Mouse (Mus musculus) colon, adult 2 months (tissue): ENCODE data around the gene Usp12. TPM values are rescaled to one million over a fixed set of nuclear protein-coding genes. Genes with fewer than 3 reads are reported as not detected.

Experiments
- polyA plus RNA-seq: library from polyadenylated mRNA; depleted of rRNA; stranded (reverse); fragments of >200 nt; gene quantifications from 2 replicates; pipeline ENCODE4 v1.2.3, GENCODE M21; 2012; rRNA removed

Gene Usp12
- 14.6 and 15.0 TPM in 2 replicates for polyA plus RNA-seq

DNA sequence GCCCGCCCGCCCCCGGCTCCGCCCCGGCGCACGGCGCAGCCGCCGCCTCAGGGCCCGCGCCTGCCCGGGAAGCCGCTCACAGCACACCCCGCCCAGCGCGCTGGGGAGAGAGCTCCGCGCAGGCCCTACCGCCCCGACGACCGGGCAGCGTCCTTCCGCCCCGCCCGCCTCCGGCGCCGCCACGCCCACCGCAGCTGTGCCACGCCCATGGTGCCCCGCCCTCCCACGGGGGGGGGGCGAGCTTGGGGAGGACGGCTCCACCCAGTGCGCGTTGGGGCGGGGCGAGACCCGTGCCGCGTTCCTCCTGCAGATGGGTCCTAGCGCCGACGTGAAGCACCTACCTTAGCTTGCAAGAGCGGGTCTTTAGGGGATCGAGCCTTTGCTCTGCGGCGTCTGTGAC, at the start of gene Usp12:
Gene Usp12, minus strand, starts transcription at position 154 of the 400 bp plus-strand sequence.

DNA sequence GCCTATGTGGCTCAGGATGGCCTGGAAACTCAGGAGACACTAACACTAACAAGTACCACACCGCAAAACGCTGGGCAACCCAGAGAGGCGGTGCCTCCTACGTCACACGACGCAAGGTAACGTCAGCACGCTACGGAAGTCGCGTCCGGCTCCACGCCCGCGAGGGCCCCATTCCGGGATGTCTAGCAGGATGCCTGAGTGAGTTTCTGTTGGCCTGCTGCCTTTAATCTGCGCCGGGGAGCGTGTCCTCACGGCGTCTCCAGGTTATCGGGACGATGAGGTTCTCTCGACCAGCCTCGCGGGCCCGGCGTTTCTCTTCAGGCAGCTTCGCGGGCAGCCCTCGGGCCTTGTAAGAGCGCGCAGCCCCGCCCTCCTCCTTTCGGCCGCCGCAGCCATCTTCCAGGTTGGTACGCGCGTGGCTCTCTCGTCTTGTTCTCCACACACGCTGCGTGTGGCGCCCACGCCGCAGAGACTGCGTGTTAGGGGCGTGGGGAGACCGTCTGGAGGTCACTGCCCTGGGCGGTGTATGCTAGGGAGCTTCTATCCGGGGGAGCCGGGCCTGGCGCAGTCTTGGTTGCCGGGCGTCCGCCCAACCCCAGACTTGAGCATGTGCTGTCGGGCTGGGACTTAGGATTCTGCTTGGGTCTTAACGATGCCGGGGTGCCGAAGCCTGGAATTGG, 38.1 kb upstream of the Usp12 start, which contains the start of gene Rpl21:
Gene Rpl21, plus strand, starts transcription at position 122 of the 680 bp plus-strand sequence.

Other genes with a start within 250 kb of the Usp12 start
- not detected in 2 replicates for gene Gm3415, start 238.9 kb downstream of the Usp12 start, polyA plus RNA-seq
- 0.07 TPM in 1 of 2 replicates, not detected in the other for gene Gpr12, start 209.8 kb downstream of the Usp12 start, polyA plus RNA-seq
- 29.5 and 45.6 TPM in 2 replicates for gene Rpl21, start 37.9 kb upstream of the Usp12 start, polyA plus RNA-seq
- gene Rasl11a, start 50.1 kb upstream of the Usp12 start, polyA plus RNA-seq = 6.6 and 8.5 TPM in 2 replicates
- 87.2 and 115 TPM in 2 replicates for gene Gtf3a, start 153.7 kb upstream of the Usp12 start, polyA plus RNA-seq
- 16.9 TPM in 2 replicates for gene Mtif3, start 168.8 kb upstream of the Usp12 start, polyA plus RNA-seq